Mouse (Mus musculus): Measurements from ENCODE around the gene Anks1.

GRCm38 (mm10) chr17:27997212-27997611 is 88.1 kb downstream of the Anks1 start:
- TF ChIP-seq CTCF (conservative IDR thresholded peaks at IDR 0.05; ENCODE audit: low read length), result no peak
- TF ChIP-seq NANOG (IDR thresholded peaks at IDR 0.05; ENCODE audit: borderline replicate concordance, low read length), result no peak

All from E14TG2a.4 (cell line).